Mouse (Mus musculus) cerebellum, adult 8-10 months (tissue): ENCODE measurements at regions not wholly inside any gene's neighbourhood (a gene's known extent, or its start where the extent isn't known, plus 50 kb on each side); places are given as distances from the start of the nearest gene placed in this dataset.

Source experiments
- DNase-seq: peaks from one replicate; pipeline ENCODE4 v3.0.0; 2022

GRCm38 (mm10) chr19:16075512-16076086 is 57.0 kb upstream of the Gnaq start:
- no peak for DNase-seq

GRCm38 (mm10) chr19:16075026-16075425 is 57.6 kb upstream of the Gnaq start:
- no peak for DNase-seq

- DNase-seq = no peak
These were observed 65.3 kb upstream of the Gnaq start for GRCm38 (mm10) chr19:16067314-16067713.

- DNase-seq = no peak
These were observed 67.7 kb upstream of the Gnaq start for GRCm38 (mm10) chr19:16064911-16065310.

GRCm38 (mm10) chr19:16063916-16064580 is 68.6 kb upstream of the Gnaq start:
- DNase-seq = peak; percentile 82

- DNase-seq = no peak
These were observed 69.1 kb upstream of the Gnaq start for GRCm38 (mm10) chr19:16063533-16063915.

- no peak for DNase-seq
These were observed 70.8 kb upstream of the Gnaq start for GRCm38 (mm10) chr19:16061821-16062220.

- DNase-seq = no peak
These were observed 73.6 kb upstream of the Gnaq start for GRCm38 (mm10) chr19:16059026-16059425.

GRCm38 (mm10) chr19:16050220-16051055 is 65.6 kb upstream of the Cep78 start:
- no peak for DNase-seq

- no peak for DNase-seq
These were observed 64.9 kb upstream of the Cep78 start for GRCm38 (mm10) chr19:16049646-16050045.

GRCm38 (mm10) chr19:16046977-16047376 is 62.2 kb upstream of the Cep78 start:
- no peak for DNase-seq

- DNase-seq = no peak
These were observed 60.5 kb upstream of the Cep78 start for GRCm38 (mm10) chr19:16045261-16045660.

GRCm38 (mm10) chr19:16044169-16044568 is 59.4 kb upstream of the Cep78 start:
- DNase-seq = no peak

GRCm38 (mm10) chr19:16043007-16043406 is 58.2 kb upstream of the Cep78 start:
- no peak for DNase-seq

GRCm38 (mm10) chr19:16041891-16042290 is 57.1 kb upstream of the Cep78 start:
- no peak for DNase-seq

GRCm38 (mm10) chr19:16037806-16038205 is 53.0 kb upstream of the Cep78 start:
- DNase-seq = no peak
